Comparison of ENCODE assay signal across 7 mouse cellular contexts in the genomic region with DNA sequence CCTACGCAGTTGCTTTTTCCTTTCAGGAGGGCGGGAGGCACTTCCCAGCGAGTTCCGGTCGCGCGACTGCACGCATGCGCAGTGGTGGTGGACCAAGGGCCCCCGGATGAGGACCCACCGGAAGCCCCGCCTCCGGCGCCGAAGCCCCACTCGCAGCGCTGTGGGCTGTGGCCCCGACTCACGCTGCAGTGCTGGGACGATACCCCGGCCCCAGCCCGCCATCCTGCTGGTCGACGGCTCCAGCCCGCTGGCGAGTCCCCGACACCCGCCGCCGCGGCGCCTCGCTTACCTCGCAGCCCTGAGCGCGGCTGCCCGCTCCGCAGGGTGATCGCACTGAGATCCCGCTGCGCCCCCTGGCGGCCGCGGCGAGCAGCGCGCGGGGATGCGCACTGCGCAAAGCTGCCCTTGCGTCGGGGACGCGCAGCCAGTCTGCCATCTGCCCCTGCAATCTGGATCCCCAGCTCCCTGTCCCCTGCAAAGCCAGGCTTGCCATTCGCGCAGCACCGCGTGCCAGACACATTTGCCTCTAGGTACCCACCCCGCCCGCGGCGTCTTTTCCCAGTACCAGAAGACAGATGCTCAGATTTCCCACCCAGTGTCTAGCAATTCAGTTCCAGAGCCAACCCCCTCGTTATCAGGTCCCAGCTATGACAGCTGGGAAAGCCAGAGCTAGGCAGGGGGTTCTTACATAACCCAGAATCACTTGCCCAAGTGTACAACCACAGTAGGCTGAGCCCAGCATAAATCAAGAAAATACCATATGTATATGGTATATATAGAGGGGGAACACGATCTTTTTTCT. TPM values are rescaled to one million over a fixed set of nuclear protein-coding genes. Genes with fewer than 3 reads are reported as not detected.
DNase-seq lines count a peak whose midpoint lies in the region; ATAC-seq lines count a peak whose summit lies in the region.

Gene Hlcs (minus strand): TSS at position 343 of the 802 bp plus-strand sequence.

- peak; percentile 100 for DNase-seq in adrenal gland, postnatal 25 days
- DNase-seq in heart, adult 18-20 months: peak; percentile 98
- peak; percentile 97 for DNase-seq in kidney, adult 8-10 months
- peak; percentile 97 to 98 for DNase-seq in spleen, postnatal 10 days (ENCODE audit: low spot score in 2 of 2)

- ATAC-seq in embryonic facial prominence, embryonic 12.5 days (ENCODE audit: insufficient number of reproducible peaks, insufficient read depth, low FRiP score, low TSS enrichment): peak; percentile 89
- peak; percentile 90 for ATAC-seq in limb, embryonic 13.5 days (ENCODE audit: low FRiP score, low read depth)
- peak; percentile 94 for ATAC-seq in midbrain, embryonic 16.5 days

- H3K4me3 ChIP-seq in embryonic facial prominence, embryonic 12.5 days: peak within 1 kb of the TSS; percentile 68
- peak within 1 kb of the TSS; percentile 67 for H3K4me3 ChIP-seq in limb, embryonic 13.5 days
- peak within 1 kb of the TSS; percentile 64 for H3K4me3 ChIP-seq in midbrain, embryonic 16.5 days (ENCODE audit: low read depth, low read length)

- H3K4me1 ChIP-seq in embryonic facial prominence, embryonic 12.5 days: peaks cover 16% of the 10 kb centered on the region
- peaks cover 9% of the 10 kb centered on the region for H3K4me1 ChIP-seq in limb, embryonic 13.5 days
- H3K4me1 ChIP-seq in midbrain, embryonic 16.5 days (ENCODE audit: control insufficient read depth, insufficient read depth, low read length): peaks cover 16% of the 10 kb centered on the region

- peak within 1 kb of the TSS; percentile 81 for H3K9ac ChIP-seq in embryonic facial prominence, embryonic 12.5 days
- H3K9ac ChIP-seq in limb, embryonic 13.5 days: peak within 1 kb of the TSS; percentile 86
- H3K9ac ChIP-seq in midbrain, embryonic 16.5 days (ENCODE audit: low read depth, low read length): peak within 1 kb of the TSS; percentile 93

- no peaks in the 10 kb centered on the region for H3K27me3 ChIP-seq in embryonic facial prominence, embryonic 12.5 days
- 0 out of 2 replicates have a peak, but pooled peaks cover 11% of the 10 kb centered on the region for H3K27me3 ChIP-seq in limb, embryonic 13.5 days
- no peaks in the 10 kb centered on the region for H3K27me3 ChIP-seq in midbrain, embryonic 16.5 days (ENCODE audit: control insufficient read depth, insufficient read depth, low read depth, low read length)

- under 1% methylated on average over 64 of the region's 64 CpGs for WGBS in embryonic facial prominence, embryonic 12.5 days
- WGBS in limb, embryonic 13.5 days: under 1% methylated on average over 53 of the region's 64 CpGs
- under 1% methylated on average over 60 of the region's 64 CpGs for WGBS in midbrain, embryonic 16.5 days

- H3K9me3 ChIP-seq in embryonic facial prominence, embryonic 12.5 days: no peaks in the 10 kb centered on the region
- H3K9me3 ChIP-seq in limb, embryonic 13.5 days: no peaks in the 10 kb centered on the region
- no peaks in the 10 kb centered on the region for H3K9me3 ChIP-seq in midbrain, embryonic 16.5 days (replicated peaks; ENCODE audit: control insufficient read depth, low read length, poor library complexity, severe bottlenecking)

- peak within 1 kb of the TSS; percentile 99 for H3K27ac ChIP-seq in embryonic facial prominence, embryonic 12.5 days
- H3K27ac ChIP-seq in limb, embryonic 13.5 days: peak within 1 kb of the TSS; percentile 99
- H3K27ac ChIP-seq in midbrain, embryonic 16.5 days (ENCODE audit: low read length): peak within 1 kb of the TSS; percentile 100

- H3K4me2 ChIP-seq in embryonic facial prominence, embryonic 12.5 days (replicated peaks): peak within 1 kb of the TSS; percentile 83
- H3K4me2 ChIP-seq in limb, embryonic 13.5 days (replicated peaks): peak within 1 kb of the TSS; percentile 84
- H3K4me2 ChIP-seq in midbrain, embryonic 16.5 days (ENCODE audit: low read length): peak within 1 kb of the TSS; percentile 87

- no peaks in the 10 kb centered on the region for H3K36me3 ChIP-seq in embryonic facial prominence, embryonic 12.5 days
- no peaks in the 10 kb centered on the region for H3K36me3 ChIP-seq in limb, embryonic 13.5 days
- H3K36me3 ChIP-seq in midbrain, embryonic 16.5 days (ENCODE audit: control insufficient read depth, insufficient read depth, low read length): no peaks in the 10 kb centered on the region

RNA-seq across cellular contexts. Expression of gene Hlcs, which starts in this region (rescaled TPM):
- 11.4 and 20.3 TPM in 2 replicates for total RNA-seq in adrenal gland, postnatal 25 days (2021)
- 12.0 and 12.1 TPM in 2 replicates for polyA plus RNA-seq in embryonic facial prominence, embryonic 12.5 days (2016; fragmentation: Nextera tagmentation; extraction: Ambion mirVana)
- total RNA-seq in heart, adult 18-20 months (2021): 1 to 10 TPM; 7.3 to 9.1 TPM
- 8.8 and 9.8 TPM in 2 replicates for polyA plus RNA-seq in limb, embryonic 13.5 days (2015; fragmentation: Nextera tagmentation; extraction: Ambion mirVana)
- polyA plus RNA-seq in midbrain, embryonic 16.5 days (2015; fragmentation: Nextera tagmentation; extraction: Ambion mirVana): 8.6 and 10.4 TPM in 2 replicates

Comparison
In these comparisons a context has a peak if more than half of its experiments do, and no peak if none do; other contexts are left out.
1. Peak in every context shown above with its lines: DNase-seq, ATAC-seq, H3K4me3 ChIP-seq and H3K27ac ChIP-seq.